Mouse (Mus musculus) liver, adult 2 months (tissue): ENCODE measurements around the gene Nek6.

Experiments
- CTCF ChIP-seq: fragments of 200-500 bp; IDR thresholded peaks from 2 replicates; pipeline ENCODE4 v1.5.1; 2011; ENCODE audit warnings: low read depth, low read length, control low read depth
- POLR2A ChIP-seq: fragments of 200-500 bp; IDR thresholded peaks from 2 replicates; pipeline ENCODE4 v1.6.1; 2011; ENCODE audit warnings: low read length, control low read depth; ENCODE audit not compliant: insufficient read depth; ENCODE audit errors: extremely low read depth

DNA sequence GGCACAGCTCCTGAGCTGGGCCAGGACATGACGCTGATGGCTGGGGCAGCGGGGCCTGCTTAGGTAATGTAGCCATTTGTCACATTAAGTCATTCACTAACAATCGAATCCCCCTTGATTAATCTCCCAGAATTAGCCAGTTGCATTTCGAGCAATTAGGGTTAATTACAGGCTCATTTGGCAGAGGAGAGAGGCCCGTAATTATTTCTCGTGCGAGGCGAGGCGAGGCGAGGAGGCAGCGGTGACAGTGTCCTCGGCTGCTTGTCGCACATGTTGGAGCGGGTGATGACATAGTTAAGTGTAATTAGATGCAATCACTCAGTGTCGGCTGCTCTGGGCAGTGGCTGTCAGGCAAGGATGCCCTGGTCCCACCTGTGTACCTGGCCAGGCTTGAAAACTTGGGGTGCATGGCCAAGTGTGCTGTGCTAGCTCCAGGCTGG lies 40.6 kb downstream of the Nek6 start:
- TF ChIP-seq POLR2A (no peak), CTCF (no peak)
